Mouse (Mus musculus): ENCODE data around the gene 2310007B03Rik. TPM values are rescaled to one million over a fixed set of nuclear protein-coding genes. Genes with fewer than 3 reads are reported as not detected.

2310007B03Rik gene
- total and polyA plus RNA-seq, 3 experiments = not detected

DNA sequence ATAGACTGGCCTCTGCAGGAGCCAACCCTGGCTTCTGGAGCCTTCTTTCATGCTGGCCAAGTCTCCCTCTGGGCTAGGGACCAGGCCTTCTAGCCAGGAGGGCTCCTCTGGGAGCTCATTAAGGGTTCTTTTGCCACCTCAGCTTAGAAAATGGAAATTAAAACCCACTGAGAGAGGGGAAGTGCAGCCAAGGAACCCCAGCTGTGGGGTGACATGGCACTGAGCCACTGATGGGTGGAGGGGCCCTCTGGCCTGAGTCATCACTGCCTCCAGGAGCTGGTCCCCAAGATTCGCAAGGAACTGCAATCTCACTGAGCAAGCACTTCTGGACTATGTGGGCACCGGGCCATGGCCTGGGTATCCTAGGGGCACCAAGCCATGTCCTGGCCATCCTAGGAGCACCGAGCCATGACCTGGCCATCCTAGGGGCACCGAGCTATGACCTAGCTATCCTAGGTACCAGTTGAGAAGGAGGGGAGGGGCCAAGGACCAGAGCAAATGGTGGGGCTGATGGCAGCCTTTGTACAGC lies 46.9 kb upstream of the 2310007B03Rik start:
- Histone ChIP-seq H3K9me3 (replicated peaks; ENCODE audit: insufficient read depth, low read length) (no peaks in the 10 kb centered on the region), H3K27me3 (ENCODE audit: control insufficient read depth in 1 of 2, insufficient read depth in 2 of 2, low read length in 2 of 2) (no peaks in the 10 kb centered on the region; a peak in 1 of 4 replicates), H3K79me2 (ENCODE audit: control insufficient read depth, insufficient read depth, low read length, poor library complexity) (no peaks in the 10 kb centered on the region), H3K4me1 (ENCODE audit: control insufficient read depth in 1 of 2, insufficient read depth in 2 of 2, low read length in 2 of 2) (no peaks in the 10 kb centered on the region), H3K36me3 (ENCODE audit: control insufficient read depth in 1 of 2, insufficient read depth in 2 of 2, low read length in 2 of 2) (no peaks in the 10 kb centered on the region), H3K27ac (ENCODE audit: control insufficient read depth, low read depth, low read length) (no peak overlapping the region), H3K4me3 (ENCODE audit: control insufficient read depth in 1 of 2, insufficient read depth in 1 of 2, low read depth in 2 of 2, low read length in 2 of 2) (no peak overlapping the region), H3K9ac (ENCODE audit: control insufficient read depth, low read depth, low read length, poor library complexity, severe bottlenecking) (no peak overlapping the region)
- TF ChIP-seq HCFC1 (IDR thresholded peaks at IDR 0.05; ENCODE audit: low read depth, low read length) = no peak
- TF ChIP-seq SIN3A (IDR thresholded peaks at IDR 0.05; ENCODE audit: low read length) = no peak
- no peak for TF ChIP-seq E2F4 (IDR thresholded peaks at IDR 0.05; ENCODE audit: borderline replicate concordance, low read depth, low read length)
- TF ChIP-seq GATA1 (IDR thresholded peaks at IDR 0.05; ENCODE audit: low read depth, low read length) = no peak
- no peak for TF ChIP-seq JUND (IDR thresholded peaks at IDR 0.05; ENCODE audit: low read depth, low read length)
- no peak for TF ChIP-seq ZMIZ1 (IDR thresholded peaks at IDR 0.05; ENCODE audit: low read depth, low read length)
- TF ChIP-seq EP300 (IDR thresholded peaks at IDR 0.05; ENCODE audit: low read depth in 1 of 2, low read length in 2 of 2) = no peak
- no peak for TF ChIP-seq MAFK (IDR thresholded peaks at IDR 0.05; ENCODE audit: borderline replicate concordance, low read depth, low read length)
- no peak for TF ChIP-seq ZNF384 (IDR thresholded peaks at IDR 0.05; ENCODE audit: low read depth, low read length)
- no peak for TF ChIP-seq RAD21 (IDR thresholded peaks at IDR 0.05; ENCODE audit: low read depth, low read length)
- no peak for TF ChIP-seq MYB (IDR thresholded peaks at IDR 0.05; ENCODE audit: low read depth, low read length)
- no peak for TF ChIP-seq USF1 (IDR thresholded peaks at IDR 0.05; ENCODE audit: low read depth, low read length)
- TF ChIP-seq ETS1 (IDR thresholded peaks at IDR 0.05; ENCODE audit: low read depth, low read length) = no peak
- no peak for TF ChIP-seq NRF1 (IDR thresholded peaks at IDR 0.05; ENCODE audit: insufficient read depth, low read depth, low read length, poor library complexity, severe bottlenecking)
- no peak for TF ChIP-seq MAZ (IDR thresholded peaks at IDR 0.05; ENCODE audit: low read depth, low read length)
- no peak for TF ChIP-seq POLR2AphosphoS5 (IDR thresholded peaks at IDR 0.05; ENCODE audit: borderline replicate concordance, low read depth, low read length)
- no peak for TF ChIP-seq USF2 (IDR thresholded peaks at IDR 0.05; ENCODE audit: borderline replicate concordance in 1 of 2, insufficient read depth in 1 of 2, low read depth in 1 of 2, low read length in 2 of 2)
- no peak for TF ChIP-seq POLR2A (IDR thresholded peaks at IDR 0.05; ENCODE audit: control insufficient read depth in 1 of 2, insufficient read depth in 1 of 2, low read depth in 1 of 2, low read length in 2 of 2, poor library complexity in 1 of 2)
- DNase-seq (ENCODE audit: low read depth, low spot score) = no peak

DNA sequence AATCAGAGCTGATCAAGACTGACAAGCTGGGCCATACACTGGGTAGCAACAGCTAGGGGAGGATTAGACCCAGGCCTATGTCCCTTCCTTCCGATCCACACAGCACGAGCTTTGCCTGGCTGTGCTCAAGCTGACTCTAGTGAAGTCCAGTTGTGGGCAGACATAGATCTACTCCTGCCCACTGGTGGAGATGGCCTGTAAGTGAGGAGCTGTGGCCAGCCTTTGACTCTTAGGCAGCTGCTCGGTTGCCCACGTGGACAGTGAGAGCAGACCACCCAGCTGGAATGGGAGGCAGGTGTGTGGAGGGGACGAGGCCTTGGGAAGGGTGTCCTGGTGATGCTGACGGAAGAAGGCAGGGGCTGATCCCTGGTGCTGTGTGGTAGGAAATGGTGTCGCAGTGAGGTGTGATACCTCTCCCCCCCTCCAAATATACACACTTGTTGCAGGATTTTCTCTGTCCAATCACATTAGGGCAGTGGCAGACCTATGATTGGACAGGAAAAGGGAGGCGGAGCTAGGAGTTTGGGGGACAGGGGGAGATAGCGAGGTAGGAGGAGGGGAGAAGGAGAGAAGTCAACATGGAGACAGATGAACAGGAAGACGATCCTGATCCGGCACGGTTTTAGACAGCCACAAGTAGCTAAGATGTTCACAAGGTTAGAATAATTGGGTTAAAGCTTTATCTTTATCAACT lies 45.7 kb upstream of the 2310007B03Rik start:
- Histone ChIP-seq H3K27ac (ENCODE audit: control insufficient read depth, low read depth, low read length) (no peak overlapping the region), H3K9ac (ENCODE audit: control insufficient read depth, low read depth, low read length, poor library complexity, severe bottlenecking) (no peak overlapping the region), H3K4me3 (ENCODE audit: control insufficient read depth in 1 of 2, insufficient read depth in 1 of 2, low read depth in 2 of 2, low read length in 2 of 2) (no peak overlapping the region), H3K36me3 (ENCODE audit: control insufficient read depth in 1 of 2, insufficient read depth in 2 of 2, low read length in 2 of 2) (no peaks in the 10 kb centered on the region), H3K9me3 (replicated peaks; ENCODE audit: insufficient read depth, low read length) (no peaks in the 10 kb centered on the region), H3K79me2 (ENCODE audit: control insufficient read depth, insufficient read depth, low read length, poor library complexity) (no peaks in the 10 kb centered on the region), H3K4me1 (ENCODE audit: control insufficient read depth in 1 of 2, insufficient read depth in 2 of 2, low read length in 2 of 2) (no peaks in the 10 kb centered on the region), H3K27me3 (ENCODE audit: control insufficient read depth in 1 of 2, insufficient read depth in 2 of 2, low read length in 2 of 2) (no peaks in the 10 kb centered on the region; a peak in 1 of 4 replicates)
- DNase-seq (ENCODE audit: low read depth, low spot score) = no peak
- TF ChIP-seq KAT2A (conservative IDR thresholded peaks at IDR 0.05; ENCODE audit: low read depth, low read length) (no peak), CHD2 (IDR thresholded peaks at IDR 0.05; ENCODE audit: low read length) (no peak), NRF1 (IDR thresholded peaks at IDR 0.05; ENCODE audit: insufficient read depth, low read depth, low read length, poor library complexity, severe bottlenecking) (no peak), RAD21 (IDR thresholded peaks at IDR 0.05; ENCODE audit: low read depth, low read length) (no peak), ELF1 (IDR thresholded peaks at IDR 0.05; ENCODE audit: low read depth, low read length) (no peak), MXI1 (IDR thresholded peaks at IDR 0.05; ENCODE audit: low read depth, low read length) (no peak), HCFC1 (IDR thresholded peaks at IDR 0.05; ENCODE audit: low read depth, low read length) (no peak), JUND (IDR thresholded peaks at IDR 0.05; ENCODE audit: low read depth, low read length) (no peak), CTCF (IDR thresholded peaks at IDR 0.05 in 2 of 3, conservative IDR thresholded peaks at IDR 0.05 in 1 of 3; ENCODE audit: control insufficient read depth in 1 of 3, insufficient read depth in 1 of 3, low read depth in 2 of 3, low read length in 3 of 3, poor library complexity in 1 of 3, severe bottlenecking in 1 of 3) (no peak)

Measured in MEL (cell line).